Mouse (Mus musculus): ENCODE data around the gene Ier5. TPM values are rescaled to one million over a fixed set of nuclear protein-coding genes. Genes with fewer than 3 reads are reported as not detected.

The Ier5 gene
- polyA plus RNA-seq, 1 experiment from 2014 or later: 17.3 TPM

GRCm38 (mm10) chr1:155050897-155051592 lies 48.4 kb downstream of the Ier5 start:
- ATAC-seq (ENCODE audit: insufficient read depth, low FRiP score, low TSS enrichment) (no peak), DNase-seq (ENCODE audit: low spot score) (no peak)
- Histone ChIP-seq H3K4me2 (ENCODE audit: low read depth) (no peak overlapping the region), H3K27ac (ENCODE audit: low read depth, low read length) (no peak overlapping the region), H3K27me3 (ENCODE audit: control insufficient read depth, insufficient read depth, low read length) (no peaks in the 10 kb centered on the region), H3K9ac (ENCODE audit: low read length) (no peak overlapping the region), H3K4me3 (ENCODE audit: low read depth, low read length) (no peak overlapping the region), H3K9me3 (ENCODE audit: control insufficient read depth, low read length) (no peaks in the 10 kb centered on the region), H3K36me3 (ENCODE audit: control insufficient read depth, insufficient read depth, low read length) (no peaks in the 10 kb centered on the region), H3K4me1 (ENCODE audit: control insufficient read depth, insufficient read depth, low read length) (peaks cover 24% of the 10 kb centered on the region)
- WGBS: 87% methylated on average over 9 of the region's 9 CpGs

- no peaks in the 10 kb centered on the region for H3K36me3 ChIP-seq (ENCODE audit: control insufficient read depth, insufficient read depth, low read length)
- no peak overlapping the region for H3K27ac ChIP-seq (ENCODE audit: low read depth, low read length)
- H3K4me3 ChIP-seq (ENCODE audit: low read depth, low read length): no peak overlapping the region
- ATAC-seq (ENCODE audit: insufficient read depth, low FRiP score, low TSS enrichment) (peak; percentile 56; the same call in 1 of the 2 replicates), DNase-seq (ENCODE audit: low spot score) (peak; percentile 45)
- H3K27me3 ChIP-seq (ENCODE audit: control insufficient read depth, insufficient read depth, low read length): no peaks in the 10 kb centered on the region
- WGBS: 46% methylated on average over 5 of the region's 5 CpGs
- H3K9ac ChIP-seq (ENCODE audit: low read length): no peak overlapping the region
- H3K4me2 ChIP-seq (ENCODE audit: low read depth): no peak overlapping the region
- peaks cover 24% of the 10 kb centered on the region for H3K4me1 ChIP-seq (ENCODE audit: control insufficient read depth, insufficient read depth, low read length)
- no peaks in the 10 kb centered on the region for H3K9me3 ChIP-seq (ENCODE audit: control insufficient read depth, low read length)
These were observed 49.3 kb downstream of the Ier5 start for GRCm38 (mm10) chr1:155050174-155050573.

GRCm38 (mm10) chr1:155048947-155049346 lies 50.5 kb downstream of the Ier5 start:
- H3K9me3 ChIP-seq (ENCODE audit: control insufficient read depth, low read length): no peaks in the 10 kb centered on the region
- peak; percentile 80 for ATAC-seq (ENCODE audit: insufficient read depth, low FRiP score, low TSS enrichment)
- peaks cover 24% of the 10 kb centered on the region for H3K4me1 ChIP-seq (ENCODE audit: control insufficient read depth, insufficient read depth, low read length)
- no peaks in the 10 kb centered on the region for H3K27me3 ChIP-seq (ENCODE audit: control insufficient read depth, insufficient read depth, low read length)
- no peak overlapping the region for H3K4me2 ChIP-seq (ENCODE audit: low read depth)
- H3K27ac ChIP-seq (ENCODE audit: low read depth, low read length): no peak overlapping the region
- DNase-seq (ENCODE audit: low spot score): peak; percentile 90
- no peak overlapping the region for H3K4me3 ChIP-seq (ENCODE audit: low read depth, low read length)
- no peaks in the 10 kb centered on the region for H3K36me3 ChIP-seq (ENCODE audit: control insufficient read depth, insufficient read depth, low read length)
- 3% methylated on average over 5 of the region's 5 CpGs for WGBS
- no peak overlapping the region for H3K9ac ChIP-seq (ENCODE audit: low read length)

Other genes starting within 250 kb of the Ier5 start
- gene Cacna1e, start 215.1 kb downstream of the Ier5 start, polyA plus RNA-seq (2014; fragmentation: Nextera tagmentation; extraction: Ambion mirVana): 2.5 and 2.8 TPM in 2 replicates
- gene Mr1, start 47.2 kb upstream of the Ier5 start, polyA plus RNA-seq (2014; fragmentation: Nextera tagmentation; extraction: Ambion mirVana): 0.37 and 1.2 TPM in 2 replicates
- 111 TPM in 2 replicates for gene Stx6, start 59.1 kb upstream of the Ier5 start, polyA plus RNA-seq (2014; fragmentation: Nextera tagmentation; extraction: Ambion mirVana)
- 4.1 and 5.1 TPM in 2 replicates for gene BC034090, start 144.8 kb upstream of the Ier5 start, polyA plus RNA-seq (2014; fragmentation: Nextera tagmentation; extraction: Ambion mirVana)

Data from neural tube, embryonic 11.5 days (tissue).